Mouse (Mus musculus): ENCODE measurements at regions not wholly inside any gene's neighbourhood (a gene's known extent, or its start where the extent isn't known, plus 50 kb on each side); places are given as distances from the start of the nearest gene placed in this dataset.

DNA sequence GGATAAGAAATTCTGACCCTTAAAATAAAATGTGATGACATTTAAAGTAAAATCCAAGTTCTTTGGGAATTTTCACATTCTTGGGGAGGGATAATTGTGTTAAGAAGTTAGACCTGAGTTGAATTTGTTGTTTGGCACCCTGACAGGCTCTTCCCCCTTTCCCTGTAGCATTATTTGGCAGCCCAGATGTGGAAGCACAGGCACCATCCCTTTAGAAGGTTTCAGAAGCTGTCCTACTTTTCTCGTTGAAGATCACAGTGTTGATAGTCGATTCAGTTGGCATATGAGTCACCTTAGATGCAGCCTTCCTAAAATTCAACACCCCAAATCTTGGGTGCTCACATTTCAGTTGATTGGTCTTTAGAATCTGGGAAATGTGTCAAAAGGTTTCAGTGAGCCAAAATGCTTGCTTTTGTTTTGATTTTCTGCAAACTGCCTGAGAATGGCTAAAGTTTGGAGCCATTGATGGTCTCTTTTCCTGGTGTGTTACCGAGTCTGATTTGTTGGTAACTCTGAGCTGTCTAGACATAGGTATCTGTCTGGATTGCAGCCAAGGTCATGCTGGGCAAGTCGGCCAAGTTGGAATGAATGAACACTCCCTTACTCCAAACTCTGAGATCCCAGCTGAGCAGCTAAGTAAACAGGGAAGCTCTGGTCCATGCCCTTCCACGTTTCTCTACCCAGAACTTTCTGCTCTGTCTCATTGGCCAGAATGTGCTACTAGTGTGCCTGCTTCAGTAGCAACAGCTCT is 65.9 kb upstream of the Bmper start:
- TF ChIP-seq POLR2A (IDR thresholded peaks at IDR 0.05; ENCODE audit: low read depth, low read length) (no peak), CTCF (IDR thresholded peaks at IDR 0.05; ENCODE audit: borderline replicate concordance, insufficient read depth, low read length) (no peak)
